Mouse (Mus musculus): ENCODE results near the gene Btbd19. TPM values are rescaled to one million over a fixed set of nuclear protein-coding genes. Genes with fewer than 3 reads are reported as not detected.

Btbd19 gene
- total RNA-seq (2021): 1 to 10 TPM; 3.3 to 3.6 TPM
- long read RNA-seq, experiment 1, partial matches to known transcripts: 0 of 2 reads
- long read RNA-seq, experiment 1, other reads (novel, unspliced or antisense): 0 of 2 reads
- long read RNA-seq, experiment 2, partial matches to known transcripts: 0 of 3 reads
- long read RNA-seq, experiment 2, other reads (novel, unspliced or antisense): 0 of 3 reads

DNA sequence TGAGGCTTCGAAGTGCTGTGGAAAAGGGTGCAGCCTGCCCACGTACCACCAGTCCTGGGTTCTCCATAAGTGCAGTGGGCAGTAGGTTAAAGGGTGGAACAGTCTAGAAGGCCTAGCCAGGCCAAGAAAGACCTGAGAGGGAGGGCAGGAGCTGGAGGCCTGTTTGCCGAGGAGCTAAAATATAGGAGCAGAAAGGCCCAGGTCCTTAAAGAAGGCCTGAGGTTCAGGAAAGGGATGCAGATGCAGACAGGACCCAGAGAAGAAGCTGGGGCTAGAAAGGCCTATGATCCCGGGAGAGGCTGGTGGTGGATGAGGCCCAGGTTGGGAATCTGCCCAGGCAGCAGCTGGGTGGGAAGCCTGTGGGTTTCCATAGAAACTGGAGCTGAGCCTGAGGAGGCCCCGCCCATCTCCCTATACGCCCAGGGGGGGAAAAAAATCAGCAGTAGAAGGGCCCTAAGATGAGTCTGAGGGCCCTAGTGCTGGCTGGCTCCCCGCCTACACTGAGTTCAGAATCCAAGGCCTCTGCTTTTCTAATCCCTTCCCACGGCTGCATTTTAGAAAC lies at the start of gene Btbd19:
Gene Btbd19, minus strand, starts transcription at position 378 of the 562 bp plus-strand sequence.
- peak; percentile 89 for DNase-seq
- intact Hi-C loops (cut with DNase I; ENCODE audit: low total_unique reads): no loop called here

GRCm38 (mm10) chr4:117169936-117170335 lies 44.4 kb upstream of the Btbd19 start:
- intact Hi-C loops (cut with DNase I; ENCODE audit: low total_unique reads): no loop called here
- no peak for DNase-seq

- intact Hi-C loops (cut with DNase I; ENCODE audit: low total_unique reads): no loop called here
- no peak for DNase-seq
Measured at GRCm38 (mm10) chr4:117161183-117161582, 35.7 kb upstream of the Btbd19 start.

DNA sequence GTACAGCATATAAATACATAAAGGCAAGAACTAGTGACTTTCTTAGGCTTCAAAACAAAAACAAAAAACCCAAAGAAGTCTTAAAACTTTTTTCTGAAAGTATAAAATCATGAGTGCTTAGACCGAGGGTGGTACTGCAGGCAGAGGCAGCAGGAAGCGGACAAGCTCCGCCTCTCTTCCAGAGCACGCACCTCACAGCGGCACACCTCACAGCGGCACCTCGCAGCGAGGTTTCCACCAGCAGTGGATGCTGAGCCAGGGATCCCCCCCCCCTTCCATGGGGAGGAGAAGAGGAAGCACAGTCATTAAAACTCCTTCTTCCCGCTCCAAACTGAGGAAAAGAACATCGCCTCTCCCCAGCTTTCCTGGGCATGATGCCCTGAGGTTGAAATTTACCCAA lies 34.1 kb upstream of the Btbd19 start:
- no peak for DNase-seq
- intact Hi-C loops (cut with DNase I; ENCODE audit: low total_unique reads): no loop called here

DNA sequence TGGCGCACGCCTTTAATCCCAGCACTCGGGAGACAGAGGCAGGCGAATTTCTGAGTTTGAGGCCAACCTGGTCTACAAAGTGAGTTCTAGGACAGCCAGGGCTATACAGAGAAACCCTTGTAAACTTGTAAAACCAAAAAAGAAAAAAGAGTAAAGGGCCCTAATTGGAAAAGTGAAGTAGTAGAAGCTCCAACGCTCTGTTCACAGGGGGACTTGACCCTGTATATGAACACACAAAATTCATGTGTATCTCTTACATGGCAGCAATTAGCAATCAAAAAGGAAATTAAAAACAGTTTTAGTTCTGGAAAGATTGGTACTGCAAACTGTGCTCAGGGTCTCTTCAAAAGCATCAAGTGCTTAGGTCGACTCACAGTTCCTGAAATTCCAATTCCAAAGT lies 30.8 kb upstream of the Btbd19 start:
- intact Hi-C loops (cut with DNase I; ENCODE audit: low total_unique reads): no loop called here
- no peak for DNase-seq

GRCm38 (mm10) chr4:117155792-117156355 lies 30.3 kb upstream of the Btbd19 start, which contains the start of gene Rps8:
Rps8 (minus strand) TSS chr4:117156243.
- intact Hi-C loops (cut with DNase I; ENCODE audit: low total_unique reads): no loop called here
- peak; percentile 85 for DNase-seq

DNA sequence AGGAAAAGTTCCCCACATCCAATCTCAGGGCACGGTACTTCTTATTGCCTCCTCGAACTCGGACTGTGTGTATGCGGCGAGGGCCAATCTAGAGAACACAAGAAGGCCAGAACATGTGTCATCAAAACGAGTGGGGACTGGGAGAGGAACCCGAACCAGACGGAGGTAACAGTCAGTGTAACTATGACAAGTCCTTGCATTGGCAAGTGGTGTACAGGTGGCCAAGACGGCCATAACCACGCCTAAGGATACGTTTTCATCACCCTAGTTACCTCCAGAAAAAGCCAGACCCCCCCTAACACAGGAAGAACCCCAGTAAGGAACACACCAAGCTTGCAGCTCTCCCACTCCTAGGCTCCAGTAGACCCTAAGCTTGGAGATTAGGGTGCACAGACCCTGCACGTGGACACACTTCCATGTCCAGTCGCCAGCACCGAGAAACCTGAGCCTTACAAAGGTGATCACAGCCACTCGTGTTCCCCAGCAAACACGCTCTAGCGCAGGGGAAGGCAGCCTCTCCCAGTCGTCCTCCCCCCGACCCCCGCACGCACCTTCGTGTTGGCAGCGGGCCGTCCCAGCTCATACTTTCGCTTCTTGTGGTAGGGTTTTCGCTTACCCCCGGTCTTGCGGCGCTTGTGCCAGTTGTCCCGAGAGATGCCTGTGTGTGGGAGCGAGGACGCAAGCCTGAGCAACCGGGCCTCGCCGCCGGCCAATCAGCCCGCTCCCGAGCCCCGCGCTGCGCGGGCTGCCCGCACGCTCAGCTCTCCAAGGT lies 29.7 kb upstream of the Btbd19 start:
- DNase-seq: peak; percentile 28
- intact Hi-C loops (cut with DNase I; ENCODE audit: low total_unique reads): no loop called here

GRCm38 (mm10) chr4:117152714-117153113 lies 27.2 kb upstream of the Btbd19 start:
- no peak for DNase-seq
- intact Hi-C loops (cut with DNase I; ENCODE audit: low total_unique reads): no loop called here

- no peak for DNase-seq
- intact Hi-C loops (cut with DNase I; ENCODE audit: low total_unique reads): no loop called here
Measured at GRCm38 (mm10) chr4:117151416-117151815, 25.9 kb upstream of the Btbd19 start.

- intact Hi-C loops (cut with DNase I; ENCODE audit: low total_unique reads): no loop called here
- no peak for DNase-seq
Measured at GRCm38 (mm10) chr4:117150212-117150733, 24.7 kb upstream of the Btbd19 start.

- no peak for DNase-seq
- intact Hi-C loops (cut with DNase I; ENCODE audit: low total_unique reads): no loop called here
Measured at GRCm38 (mm10) chr4:117149291-117150211, 24.0 kb upstream of the Btbd19 start.

- DNase-seq: no peak
- intact Hi-C loops (cut with DNase I; ENCODE audit: low total_unique reads): no loop called here
Measured at GRCm38 (mm10) chr4:117148815-117149214, 23.3 kb upstream of the Btbd19 start.

DNA sequence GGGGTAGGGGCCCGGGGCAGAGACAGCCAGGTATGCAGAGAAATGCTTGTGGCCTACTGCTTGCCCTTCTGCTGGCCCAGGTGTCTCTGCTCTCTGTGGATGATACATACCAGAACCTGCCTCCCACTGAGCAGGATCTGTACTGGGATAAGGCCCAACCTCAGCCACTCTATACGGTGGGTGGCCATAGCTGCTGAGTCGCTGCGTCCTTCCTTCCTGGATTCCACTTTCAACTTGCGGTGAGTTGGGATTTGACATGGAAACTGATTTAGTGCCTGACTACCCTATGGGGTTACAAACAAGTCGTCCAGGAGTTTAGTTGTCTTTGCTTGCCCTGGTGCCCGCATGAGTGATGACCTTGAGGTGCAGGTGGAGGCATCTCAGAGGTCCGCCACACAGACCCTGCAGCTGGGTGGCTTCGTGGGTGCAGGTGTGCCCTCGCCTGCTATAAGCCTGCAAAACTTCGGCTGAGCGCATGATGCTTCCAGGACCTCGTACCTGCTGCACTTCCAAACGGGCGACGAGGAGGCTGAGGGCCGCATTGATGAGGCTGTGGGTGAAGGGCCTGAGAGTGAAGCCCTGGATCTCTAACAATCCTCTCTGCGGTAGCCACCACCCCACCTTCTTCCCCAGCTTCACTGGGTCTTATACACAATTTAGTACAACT lies 22.7 kb upstream of the Btbd19 start:
- no peak for DNase-seq
- intact Hi-C loops (cut with DNase I; ENCODE audit: low total_unique reads): no loop called here

- intact Hi-C loops (cut with DNase I; ENCODE audit: low total_unique reads): no loop called here
- peak; percentile 87 for DNase-seq
Measured at GRCm38 (mm10) chr4:117146176-117146575, 20.7 kb upstream of the Btbd19 start.

GRCm38 (mm10) chr4:117145248-117145647 lies 19.7 kb upstream of the Btbd19 start:
- no peak for DNase-seq
- intact Hi-C loops (cut with DNase I; ENCODE audit: low total_unique reads): no loop called here

DNA sequence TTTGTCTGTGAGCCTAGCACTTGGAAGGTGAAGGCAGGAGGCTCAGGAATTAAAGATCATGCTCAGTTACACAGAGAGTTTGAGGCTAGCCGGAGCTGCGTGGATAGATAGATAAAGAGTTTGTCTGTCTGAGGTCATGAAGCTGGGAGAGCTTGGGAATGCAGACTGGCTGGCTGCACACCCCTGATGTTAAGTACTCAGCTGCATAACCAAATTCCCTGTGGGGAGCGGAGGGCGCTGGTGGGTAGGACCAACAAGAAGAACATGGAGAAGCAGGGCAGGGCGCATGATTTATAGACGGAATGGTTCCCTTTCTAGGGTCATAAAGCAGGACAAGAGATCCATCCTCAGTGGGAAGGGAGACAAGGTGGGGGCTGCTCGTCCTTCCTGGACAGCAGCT lies 17.5 kb upstream of the Btbd19 start:
- intact Hi-C loops (cut with DNase I; ENCODE audit: low total_unique reads): loop anchor here (5.0 kb wide), 1 partner anchor 146 kb away; the partner anchor contains the start of gene Hectd3

DNA sequence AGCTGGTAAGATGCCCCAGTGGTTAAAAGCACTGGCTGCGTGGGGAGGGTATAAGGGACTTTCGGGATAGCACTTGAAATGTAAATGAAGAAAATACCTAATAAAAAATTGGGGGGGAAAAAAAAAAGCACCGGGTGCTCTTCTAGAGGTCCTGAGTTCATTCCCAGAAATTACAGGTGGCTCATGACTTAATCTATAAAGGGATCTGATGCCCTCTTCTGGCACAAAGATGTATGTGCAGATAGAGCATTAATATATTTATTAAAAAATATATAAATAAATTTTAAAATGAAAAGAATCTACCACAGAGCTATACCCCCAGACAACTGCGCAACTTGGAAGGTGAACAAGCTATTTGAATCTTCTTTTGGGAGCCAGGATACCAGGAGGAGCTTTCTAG lies 15.1 kb upstream of the Btbd19 start:
- intact Hi-C loops (cut with DNase I; ENCODE audit: low total_unique reads): loop anchor here (5.0 kb wide), 1 partner anchor 143 kb away; the partner anchor contains the start of gene Hectd3
- DNase-seq: no peak

More for the DNA sequence above, 17.5 kb upstream of the Btbd19 start:
- DNase-seq: no peak

- intact Hi-C loops (cut with DNase I; ENCODE audit: low total_unique reads): no loop called here
- no peak for DNase-seq
Measured at GRCm38 (mm10) chr4:117139217-117139612, 13.7 kb upstream of the Btbd19 start.

Data from gastrocnemius, postnatal 14 days (tissue).